Mouse (Mus musculus) left cerebral cortex, postnatal 14 days (tissue): ENCODE data around the gene Fam228a. TPM values are rescaled to one million over a fixed set of nuclear protein-coding genes. Genes with fewer than 3 reads are reported as not detected.

Experiments
- DNase-seq, 2 experiments: peaks; one replicate each; pipeline ENCODE4 v3.0.0; 2021 to 2022; ENCODE audit warnings: low spot score in 2 of 2, mixed read lengths in 1 of 2
- intact Hi-C: fragments of 180-260 bp; cut with DNase I; formaldehyde crosslinking; loops from one replicate; pipeline ENCODE4 v1.15.1; 2025
- total RNA-seq, 2 experiments: library from RNA; stranded (reverse); gene quantifications; 2 replicates each; pipeline ENCODE4 v1.2.3; 2021

Gene Fam228a
- total RNA-seq, 2 experiments from 2014 or later: 1.1 to 1.8 TPM

GRCm38 (mm10) chr12:4664929-4665674 lies 73.1 kb downstream of the Fam228a start:
- peak in 1 of 2 experiments; percentile 28 for DNase-seq
- intact Hi-C loops: no loop called here

Other genes with a start within 250 kb of the Fam228a start
- 10 to 100 TPM; 61.4 to 64.2 TPM for gene Itsn2, start 145.8 kb downstream of the Fam228a start, total RNA-seq
- gene Gm3625, start 145.5 kb downstream of the Fam228a start, total RNA-seq: not detected
- gene Pfn4, start 30.6 kb upstream of the Fam228a start, total RNA-seq: 10 to 100 TPM; 11.3 to 13.0 TPM
- gene Fam228b, start 30.8 kb upstream of the Fam228a start, total RNA-seq: 10 to 100 TPM; 19.3 to 25.0 TPM
- gene Sf3b6, start 79.1 kb upstream of the Fam228a start, total RNA-seq: 10 to 100 TPM; 85.2 to 88.0 TPM
- gene Fkbp1b, start 103.2 kb upstream of the Fam228a start, total RNA-seq: 10 to 100 TPM; 63.5 to 91.4 TPM
- gene Wdcp, start 104.9 kb upstream of the Fam228a start, total RNA-seq: 10 to 100 TPM; 10.6 to 11.5 TPM
- 1 to 10 TPM in 1 of 2 experiments, under 1 TPM in 1; 0.81 to 1.0 TPM for gene Mfsd2b, start 135.9 kb upstream of the Fam228a start, total RNA-seq
- 10 to 100 TPM; 43.5 to 45.7 TPM for gene Ubxn2a, start 169.3 kb upstream of the Fam228a start, total RNA-seq
- 10 to 100 TPM; 24.6 to 24.7 TPM for gene Atad2b, start 178.9 kb upstream of the Fam228a start, total RNA-seq